Mouse (Mus musculus) hindbrain, embryonic 14.5 days (tissue): Measurements from ENCODE around the gene Vav1. TPM values are rescaled to one million over a fixed set of nuclear protein-coding genes. Genes with fewer than 3 reads are reported as not detected.

Source experiments
- ATAC-seq: fragments of 200-750 bp; cut with Nextera tagmentation; 2 replicates; pipeline ENCODE4 v1.8.0; 2017; ENCODE audit warnings: moderate number of reproducible peaks, mild to moderate bottlenecking, moderate TSS enrichment, moderate library complexity; ENCODE audit not compliant: low FRiP score
- DNase-seq: peaks from one replicate; pipeline ENCODE4 v3.0.0-alpha.2; 2015; ENCODE audit warnings: low spot score
- H3K27ac ChIP-seq: fragments of 300-500 bp; sonication (generic); 2 replicates; pipeline ENCODE4 v1.5.1; 2014; ENCODE audit warnings: mild to moderate bottlenecking, moderate library complexity
- H3K27me3 ChIP-seq: fragments of 300-500 bp; sonication (generic); 2 replicates; pipeline ENCODE4 v1.6.1; 2014; ENCODE audit warnings: mild to moderate bottlenecking, low read length, mixed read lengths; ENCODE audit not compliant: control insufficient read depth, insufficient read depth
- H3K36me3 ChIP-seq: fragments of 300-500 bp; sonication (generic); replicated peaks from 2 replicates; pipeline ENCODE4 v1.6.1; 2014; ENCODE audit not compliant: control insufficient read depth, insufficient read depth
- H3K4me1 ChIP-seq: fragments of 300-500 bp; sonication (generic); replicated peaks from 2 replicates; pipeline ENCODE4 v1.6.1; 2014; ENCODE audit warnings: antibody characterized with exemption, low read length, mixed read lengths; ENCODE audit not compliant: control insufficient read depth, insufficient read depth
- H3K4me2 ChIP-seq: fragments of 300-500 bp; sonication (generic); replicated peaks from 2 replicates; pipeline ENCODE4 v1.6.1; 2014; ENCODE audit warnings: mild to moderate bottlenecking, moderate library complexity
- H3K4me3 ChIP-seq: fragments of 300-500 bp; sonication (generic); replicated peaks from 2 replicates; pipeline ENCODE4 v1.5.1; 2014; ENCODE audit warnings: mild to moderate bottlenecking, low read length
- H3K9ac ChIP-seq: fragments of 300-500 bp; sonication (generic); 2 replicates; pipeline ENCODE4 v1.6.1; 2014
- H3K9me3 ChIP-seq: fragments of 300-500 bp; sonication (generic); 2 replicates; pipeline ENCODE4 v1.6.1; 2016; ENCODE audit warnings: low read length; ENCODE audit not compliant: control insufficient read depth
- WGBS: fragments of 180-500 bp; shearing (Covaris S2); extraction: QIAGEN DNeasy Blood & Tissue Kit; methylation state at CpG from one replicate; pipeline ENCODE4 v1.1.7; 2014; 5-methylcytosine and 5-hydroxymethylcytosine counted together
- polyA plus RNA-seq: library from polyadenylated mRNA; unstranded; fragments of >200 nt; fragmentation: Nextera tagmentation; extraction: Ambion mirVana; gene quantifications from 2 replicates; pipeline ENCODE4 v1.2.1, GENCODE M21; 2014

Vav1 gene
- polyA plus RNA-seq, 1 experiment from 2014 or later: 1.7 TPM

GRCm38 (mm10) chr17:57261796-57262195, 17.1 kb upstream of the Vav1 start:
- 65% methylated on average over 1 of the region's 1 CpGs for WGBS
- H3K27ac ChIP-seq: no peak overlapping the region
- no peaks in the 10 kb centered on the region for H3K4me1 ChIP-seq
- no peak overlapping the region for H3K4me2 ChIP-seq
- H3K36me3 ChIP-seq: peaks cover 8% of the 10 kb centered on the region; the same call in 1 of the 2 replicates
- ATAC-seq: no peak
- no peak overlapping the region for H3K4me3 ChIP-seq
- no peaks in the 10 kb centered on the region for H3K27me3 ChIP-seq
- no peaks in the 10 kb centered on the region for H3K9me3 ChIP-seq
- DNase-seq: no peak
- no peak overlapping the region for H3K9ac ChIP-seq

GRCm38 (mm10) chr17:57262901-57263550, 15.9 kb upstream of the Vav1 start:
- Histone ChIP-seq H3K4me2 (no peak overlapping the region), H3K27ac (no peak overlapping the region), H3K9ac (no peak overlapping the region), H3K27me3 (no peaks in the 10 kb centered on the region), H3K9me3 (no peaks in the 10 kb centered on the region), H3K4me3 (no peak overlapping the region), H3K36me3 (peaks cover 8% of the 10 kb centered on the region; the same call in 1 of the 2 replicates), H3K4me1 (no peaks in the 10 kb centered on the region)
- ATAC-seq (no peak), DNase-seq (no peak)
- 92% methylated on average over 17 of the region's 17 CpGs for WGBS

- peaks cover 8% of the 10 kb centered on the region; the same call in 1 of the 2 replicates for H3K36me3 ChIP-seq
- no peaks in the 10 kb centered on the region for H3K9me3 ChIP-seq
- no peaks in the 10 kb centered on the region for H3K4me1 ChIP-seq
- no peak overlapping the region for H3K27ac ChIP-seq
- no peak overlapping the region for H3K4me3 ChIP-seq
- 85% methylated on average over 2 of the region's 2 CpGs for WGBS
- ATAC-seq (no peak), DNase-seq (no peak)
- H3K27me3 ChIP-seq: no peaks in the 10 kb centered on the region
- no peak overlapping the region for H3K4me2 ChIP-seq
- H3K9ac ChIP-seq: no peak overlapping the region
Observed at GRCm38 (mm10) chr17:57264164-57264563, 14.7 kb upstream of the Vav1 start.

GRCm38 (mm10) chr17:57264972-57265945, 13.6 kb upstream of the Vav1 start:
- WGBS: 32% methylated on average over 21 of the region's 22 CpGs

GRCm38 (mm10) chr17:57267556-57268126, 11.3 kb upstream of the Vav1 start:
- Histone ChIP-seq H3K36me3 (no peaks in the 10 kb centered on the region), H3K4me2 (no peak overlapping the region), H3K4me1 (no peaks in the 10 kb centered on the region), H3K4me3 (no peak overlapping the region), H3K9ac (no peak overlapping the region), H3K9me3 (no peaks in the 10 kb centered on the region), H3K27me3 (0 out of 2 replicates have a peak, but pooled peaks cover 1% of the 10 kb centered on the region), H3K27ac (no peak overlapping the region)
- DNase-seq (no peak), ATAC-seq (no peak)
- WGBS: 87% methylated on average over 6 of the region's 6 CpGs

More at GRCm38 (mm10) chr17:57264972-57265945, 13.6 kb upstream of the Vav1 start:
- Histone ChIP-seq H3K27me3 (no peaks in the 10 kb centered on the region), H3K4me3 (no peak overlapping the region), H3K9ac (no peak overlapping the region), H3K9me3 (no peaks in the 10 kb centered on the region), H3K4me1 (no peaks in the 10 kb centered on the region), H3K36me3 (peaks cover 3% of the 10 kb centered on the region; the same call in 1 of the 2 replicates), H3K27ac (no peak overlapping the region), H3K4me2 (no peak overlapping the region)
- ATAC-seq (peak; percentile 36; the same call in 1 of the 2 replicates), DNase-seq (no peak)

GRCm38 (mm10) chr17:57271301-57271700, 7.6 kb upstream of the Vav1 start:
- Histone ChIP-seq H3K27ac (no peak overlapping the region), H3K27me3 (peaks cover 38% of the 10 kb centered on the region), H3K4me2 (no peak overlapping the region), H3K9ac (no peak overlapping the region), H3K36me3 (no peaks in the 10 kb centered on the region), H3K4me3 (no peak overlapping the region), H3K4me1 (peaks cover 10% of the 10 kb centered on the region), H3K9me3 (no peaks in the 10 kb centered on the region)
- WGBS: 69% methylated on average over 8 of the region's 9 CpGs
- no peak for DNase-seq
- no peak for ATAC-seq

- 34% methylated on average over 7 of the region's 7 CpGs for WGBS
- no peaks in the 10 kb centered on the region for H3K36me3 ChIP-seq
- ATAC-seq (no peak), DNase-seq (no peak)
- peaks cover 10% of the 10 kb centered on the region for H3K4me1 ChIP-seq
- peaks cover 40% of the 10 kb centered on the region for H3K27me3 ChIP-seq
- no peak overlapping the region for H3K4me2 ChIP-seq
- H3K9me3 ChIP-seq: no peaks in the 10 kb centered on the region
- no peak overlapping the region for H3K27ac ChIP-seq
- H3K4me3 ChIP-seq: no peak overlapping the region
- H3K9ac ChIP-seq: no peak overlapping the region
Observed at GRCm38 (mm10) chr17:57273846-57274245, 5.1 kb upstream of the Vav1 start.

- no peak overlapping the region for H3K27ac ChIP-seq
- H3K4me3 ChIP-seq: peak overlapping the region; percentile 40
- peaks cover 40% of the 10 kb centered on the region for H3K27me3 ChIP-seq
- H3K9me3 ChIP-seq: no peaks in the 10 kb centered on the region
- peak overlapping the region; percentile 52 for H3K9ac ChIP-seq
- 8% methylated on average over 15 of the region's 15 CpGs for WGBS
- H3K4me2 ChIP-seq: peak overlapping the region; percentile 59
- DNase-seq (no peak), ATAC-seq (no peak)
- H3K36me3 ChIP-seq: no peaks in the 10 kb centered on the region
- peaks cover 10% of the 10 kb centered on the region for H3K4me1 ChIP-seq
Observed at GRCm38 (mm10) chr17:57274686-57275085, 4.2 kb upstream of the Vav1 start.
